Mouse (Mus musculus) kidney, postnatal 0 days (tissue): Measurements from ENCODE around the gene Clba1. TPM values are rescaled to one million over a fixed set of nuclear protein-coding genes. Genes with fewer than 3 reads are reported as not detected.
A peak's percentile ranks its signal among the peaks of the same experiment; 100 is the strongest.

Experiments used
- ATAC-seq: fragments of 200-750 bp; cut with Nextera tagmentation; replicated peaks from 2 replicates; pipeline ENCODE4 v1.8.0; 2017; ENCODE audit warnings: low read depth, moderate number of reproducible peaks, moderate TSS enrichment, moderate library complexity; ENCODE audit not compliant: low FRiP score
- DNase-seq: peaks from one replicate; pipeline ENCODE4 v3.0.0-alpha.2; 2016; ENCODE audit warnings: low spot score
- H3K27ac ChIP-seq: fragments of 300-500 bp; sonication (generic); 2 replicates; pipeline ENCODE4 v1.5.1; 2014; ENCODE audit warnings: mild to moderate bottlenecking
- H3K27me3 ChIP-seq: fragments of 300-500 bp; sonication (generic); 2 replicates; pipeline ENCODE4 v1.6.1; 2014; ENCODE audit warnings: low read length, mixed read lengths; ENCODE audit not compliant: insufficient read depth
- H3K36me3 ChIP-seq: fragments of 300-500 bp; sonication (generic); 2 replicates; pipeline ENCODE4 v1.6.1; 2014; ENCODE audit warnings: low read length, mixed read lengths; ENCODE audit not compliant: insufficient read depth
- H3K4me1 ChIP-seq: fragments of 300-500 bp; sonication (generic); replicated peaks from 2 replicates; pipeline ENCODE4 v1.6.1; 2014; ENCODE audit warnings: antibody characterized with exemption, low read length, mixed read lengths; ENCODE audit not compliant: insufficient read depth
- H3K4me2 ChIP-seq: fragments of 300-500 bp; sonication (generic); 2 replicates; pipeline ENCODE4 v1.6.1; 2014; ENCODE audit warnings: mild to moderate bottlenecking, low read length, moderate library complexity, mixed read lengths
- H3K4me3 ChIP-seq: fragments of 300-500 bp; sonication (generic); replicated peaks from 2 replicates; pipeline ENCODE4 v1.5.1; 2014; ENCODE audit warnings: low read depth, low read length
- H3K9ac ChIP-seq: fragments of 300-500 bp; sonication (generic); 2 replicates; pipeline ENCODE4 v1.6.1; 2014; ENCODE audit warnings: low read depth, low read length
- H3K9me3 ChIP-seq: fragments of 300-500 bp; sonication (generic); replicated peaks from 2 replicates; pipeline ENCODE4 v1.6.1; 2016; ENCODE audit warnings: low read length, inconsistent platforms, mixed read lengths
- CTCF ChIP-seq: IDR thresholded peaks from 2 replicates; pipeline ENCODE4 v1.5.1; 2016; ENCODE audit warnings: antibody characterized with exemption, low read depth, mild to moderate bottlenecking, moderate library complexity
- WGBS: fragments of 180-500 bp; shearing (Covaris S2); extraction: QIAGEN DNeasy Blood & Tissue Kit; methylation state at CpG from one replicate; pipeline ENCODE4 v1.1.7; 2014; 5-methylcytosine and 5-hydroxymethylcytosine counted together
- polyA plus RNA-seq: library from polyadenylated mRNA; unstranded; fragments of >200 nt; fragmentation: Nextera tagmentation; extraction: Ambion mirVana; gene quantifications from 2 replicates; pipeline ENCODE4 v1.2.1, GENCODE M21; 2015

The Clba1 gene
- polyA plus RNA-seq, 1 experiment from 2014 or later, result 16.0 TPM

- ATAC-seq (no peak), DNase-seq (no peak)
- no peak overlapping the region for H3K4me3 ChIP-seq
- 0 out of 2 replicates have a peak, but pooled peaks cover 4% of the 10 kb centered on the region for H3K4me1 ChIP-seq
- H3K4me2 ChIP-seq, result no peak overlapping the region
- peaks cover 38% of the 10 kb centered on the region for H3K36me3 ChIP-seq
- no peaks in the 10 kb centered on the region for H3K27me3 ChIP-seq
- WGBS, result 84% methylated on average over 4 of the region's 4 CpGs
- H3K27ac ChIP-seq, result no peak overlapping the region
- TF ChIP-seq CTCF, result no peak
- no peaks in the 10 kb centered on the region for H3K9me3 ChIP-seq
- H3K9ac ChIP-seq, result no peak overlapping the region
These were observed 13.2 kb downstream of the Clba1 start for GRCm38 (mm10) chr12:112821974-112822373.

- H3K4me1 ChIP-seq, result peaks cover 10% of the 10 kb centered on the region
- H3K27me3 ChIP-seq, result no peaks in the 10 kb centered on the region
- no peak overlapping the region for H3K9ac ChIP-seq
- no peak for TF ChIP-seq CTCF
- DNase-seq, result no peak
- H3K4me2 ChIP-seq, result no peak overlapping the region
- H3K27ac ChIP-seq, result no peak overlapping the region
- no peak overlapping the region for H3K4me3 ChIP-seq
- no peak for ATAC-seq
- WGBS, result 69% methylated on average over 2 of the region's 2 CpGs
- no peaks in the 10 kb centered on the region for H3K9me3 ChIP-seq
- peaks cover 42% of the 10 kb centered on the region for H3K36me3 ChIP-seq
These were observed 13.9 kb downstream of the Clba1 start for GRCm38 (mm10) chr12:112822676-112823075.

GRCm38 (mm10) chr12:112823221-112823620 is 14.5 kb downstream of the Clba1 start:
- ATAC-seq (no peak), DNase-seq (no peak)
- peaks cover 37% of the 10 kb centered on the region for H3K36me3 ChIP-seq
- WGBS, result 69% methylated on average over 4 of the region's 4 CpGs
- H3K9ac ChIP-seq, result no peak overlapping the region
- H3K27ac ChIP-seq, result no peak overlapping the region; the same call in 1 of the 2 replicates
- peaks cover 15% of the 10 kb centered on the region for H3K4me1 ChIP-seq
- no peak overlapping the region for H3K4me3 ChIP-seq
- no peak overlapping the region for H3K4me2 ChIP-seq
- H3K27me3 ChIP-seq, result no peaks in the 10 kb centered on the region
- no peak for TF ChIP-seq CTCF
- no peaks in the 10 kb centered on the region for H3K9me3 ChIP-seq

- ATAC-seq (no peak), DNase-seq (no peak)
- no peaks in the 10 kb centered on the region for H3K27me3 ChIP-seq
- no peak overlapping the region for H3K27ac ChIP-seq
- no peak for TF ChIP-seq CTCF
- peaks cover 12% of the 10 kb centered on the region for H3K36me3 ChIP-seq
- H3K4me1 ChIP-seq, result peaks cover 22% of the 10 kb centered on the region
- WGBS, result 77% methylated on average over 5 of the region's 5 CpGs
- no peak overlapping the region for H3K4me3 ChIP-seq
- H3K9ac ChIP-seq, result no peak overlapping the region
- no peaks in the 10 kb centered on the region for H3K9me3 ChIP-seq
- no peak overlapping the region for H3K4me2 ChIP-seq
These were observed 17.2 kb downstream of the Clba1 start for GRCm38 (mm10) chr12:112825901-112826300.

- H3K4me1 ChIP-seq, result peaks cover 22% of the 10 kb centered on the region
- H3K27ac ChIP-seq, result peak overlapping the region; percentile 92
- no peaks in the 10 kb centered on the region for H3K9me3 ChIP-seq
- DNase-seq, result peak; percentile 87
- ATAC-seq, result peak; percentile 85
- peak overlapping the region; percentile 81 for H3K4me2 ChIP-seq
- under 1% methylated on average over 21 of the region's 51 CpGs for WGBS
- peak overlapping the region; percentile 94 for H3K9ac ChIP-seq
- H3K27me3 ChIP-seq, result no peaks in the 10 kb centered on the region
- 0 out of 2 replicates have a peak, but pooled peaks cover 4% of the 10 kb centered on the region for H3K36me3 ChIP-seq
- no peak for TF ChIP-seq CTCF
- peak overlapping the region; percentile 87 for H3K4me3 ChIP-seq
These were observed 19.9 kb downstream of the Clba1 start for GRCm38 (mm10) chr12:112828501-112829243.

- WGBS, result under 1% methylated on average over 52 of the region's 72 CpGs
- ATAC-seq, result peak; percentile 96
- Histone ChIP-seq H3K27ac (peak within 1 kb of the TSS; percentile 92), H3K36me3 (0 out of 2 replicates have a peak, but pooled peaks cover 4% of the 10 kb centered on the region), H3K4me1 (peaks cover 22% of the 10 kb centered on the region), H3K9ac (peak within 1 kb of the TSS; percentile 94), H3K27me3 (no peaks in the 10 kb centered on the region), H3K9me3 (no peaks in the 10 kb centered on the region), H3K4me3 (peak within 1 kb of the TSS; percentile 87), H3K4me2 (peak within 1 kb of the TSS; percentile 82)
- peak; percentile 99 for DNase-seq
- TF ChIP-seq CTCF, result peak; percentile 53; the same call in 1 of the 2 replicates
These were observed 20.6 kb downstream of the Clba1 start, which contains the start of gene Cdca4 for GRCm38 (mm10) chr12:112829244-112829864. TSS of gene Cdca4 (minus strand) at chr12:112829423.
